In the genomic region with DNA sequence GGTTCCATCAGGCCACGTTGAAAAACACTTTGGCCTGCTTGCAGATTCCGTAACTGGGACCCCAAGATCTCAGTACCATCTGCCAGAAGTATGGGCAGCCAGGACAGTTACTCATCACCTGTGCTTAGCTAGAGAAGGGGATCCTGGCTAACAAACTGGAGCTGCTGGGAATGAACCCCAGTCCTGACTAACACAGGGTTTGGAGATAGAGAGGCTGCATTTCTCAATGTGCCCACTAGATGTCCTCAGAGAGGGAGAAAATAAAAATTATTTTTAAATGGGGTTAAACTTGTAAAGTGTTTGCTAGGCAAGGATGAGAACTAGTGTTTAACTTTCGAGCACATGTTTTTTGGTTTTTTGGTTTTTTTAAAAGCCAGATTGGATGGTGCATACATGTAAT, we compare ENCODE assay signal across 8 mouse cellular contexts. TPM values are rescaled to one million over a fixed set of nuclear protein-coding genes. Genes with fewer than 3 reads are reported as not detected.
DNase-seq lines count a peak whose midpoint lies in the region; ATAC-seq and TF ChIP-seq lines count a peak whose summit lies in the region.
"Had no signal": no experiment of that assay in that cellular context is flagged by ENCODE, and none has a peak within 500 bp of the region (broad histone marks: within the 10 kb centered on the region; RNA-seq: fewer than 3 reads in every experiment).

No protein-coding gene starts in this region.

- no peak overlapping the region for H3K9ac ChIP-seq in neural tube, embryonic 12.5 days

- H3K4me3 ChIP-seq in left cerebral cortex, adult 2 months: no peak overlapping the region
- H3K4me3 ChIP-seq in neural tube, embryonic 12.5 days: no peak overlapping the region

- no peak overlapping the region for H3K27ac ChIP-seq in left cerebral cortex, adult 2 months
- H3K27ac ChIP-seq in neural tube, embryonic 12.5 days: no peak overlapping the region

- no peaks in the 10 kb centered on the region for H3K9me3 ChIP-seq in neural tube, embryonic 12.5 days

- H3K36me3 ChIP-seq in neural tube, embryonic 12.5 days: no peaks in the 10 kb centered on the region

- no peaks in the 10 kb centered on the region for H3K27me3 ChIP-seq in neural tube, embryonic 12.5 days (replicated peaks)

- peak; percentile 73 for ATAC-seq in activated CD4-positive, CD25-positive, alpha-beta regulatory T cell, adult 4 months
- ATAC-seq in neural tube, embryonic 12.5 days (ENCODE audit: low FRiP score, low read depth): peak; percentile 44; the same call in 1 of the 2 replicates

- intact Hi-C loops in left cerebral cortex, postnatal 36 days (cut with DNase I): no loop called here
- intact Hi-C loops in heart, postnatal 14 days (cut with DNase I): loop anchor here (2.0 to 5.0 kb wide), 2 partner anchors 107 to 207 kb away; no protein-coding TSS in a partner anchor
- intact Hi-C loops in left cerebral cortex, adult 2 months (cut with DNase I): loop anchor here (5.0 kb wide), 1 partner anchor 207 kb away; no protein-coding TSS in a partner anchor

- H3K4me1 ChIP-seq in neural tube, embryonic 12.5 days: no peaks in the 10 kb centered on the region

- no peak overlapping the region for H3K4me2 ChIP-seq in neural tube, embryonic 12.5 days (replicated peaks)

- peak; percentile 92 for TF ChIP-seq CTCF in left cerebral cortex, adult 2 months (IDR thresholded peaks at IDR 0.05)

- peak; percentile 4 for DNase-seq in left cerebral cortex, adult 11 months (ENCODE audit: low spot score)
- DNase-seq in left cerebral cortex, postnatal 36 days (ENCODE audit: low spot score in 2 of 2): no peak
- peak; percentile 36 for DNase-seq in ES-CJ7 (ENCODE audit: low read depth, low spot score)
- DNase-seq in heart, postnatal 14 days: peak; percentile 12 to 57
- peak; percentile 24 to 28 for DNase-seq in left cerebral cortex, adult 2 months (ENCODE audit: extremely low spot score in 1 of 2, low spot score in 2 of 2)

- WGBS in neural tube, embryonic 12.5 days: 73% methylated on average over 3 of the region's 3 CpGs

RNA-seq across cellular contexts. Expression of gene Hsd17b3, which starts 11.2 kb away (rescaled TPM):
- total RNA-seq in left cerebral cortex, postnatal 36 days (2021): not detected
- not detected for polyA plus RNA-seq in activated CD4-positive, CD25-positive, alpha-beta regulatory T cell, adult 4 months (2017; shearing (Covaris generic))
- total RNA-seq in heart, postnatal 14 days (2021): not detected
- total RNA-seq in left cerebral cortex, adult 2 months (2021): not detected
- 0.19 TPM in 1 of 2 replicates, not detected in the other for polyA plus RNA-seq in neural tube, embryonic 12.5 days (2016; fragmentation: Nextera tagmentation; extraction: Ambion mirVana)
- polyA plus RNA-seq: frontal cortex, adult 2 months had no signal

RNA-seq across cellular contexts. Expression of gene Slc35d2, which starts 29.0 kb away (rescaled TPM):
- total RNA-seq in left cerebral cortex, postnatal 36 days (2021): under 1 TPM; 0.67 to 0.77 TPM
- 10 to 100 TPM; 29.7 to 47.5 TPM for polyA plus RNA-seq in activated CD4-positive, CD25-positive, alpha-beta regulatory T cell, adult 4 months (2017; shearing (Covaris generic))
- 1 to 10 TPM; 1.4 to 1.8 TPM for total RNA-seq in heart, postnatal 14 days (2021)
- under 1 TPM; 0.41 to 0.84 TPM for total RNA-seq in left cerebral cortex, adult 2 months (2021)
- polyA plus RNA-seq in neural tube, embryonic 12.5 days (2016; fragmentation: Nextera tagmentation; extraction: Ambion mirVana): 4.0 and 4.2 TPM in 2 replicates

RNA-seq across cellular contexts. Expression of gene Zfp367, which starts 52.8 kb away (rescaled TPM):
- 10 to 100 TPM; 23.3 to 30.6 TPM for total RNA-seq in left cerebral cortex, postnatal 36 days (2021)
- 10 to 100 TPM; 10.7 to 16.1 TPM for polyA plus RNA-seq in activated CD4-positive, CD25-positive, alpha-beta regulatory T cell, adult 4 months (2017; shearing (Covaris generic))
- total RNA-seq in heart, postnatal 14 days (2021): 10 to 100 TPM; 19.4 to 20.3 TPM
- total RNA-seq in left cerebral cortex, adult 2 months (2021): 10 to 100 TPM; 26.8 to 29.3 TPM
- polyA plus RNA-seq in neural tube, embryonic 12.5 days (2016; fragmentation: Nextera tagmentation; extraction: Ambion mirVana): 10.7 and 11.4 TPM in 2 replicates

Comparison
In these comparisons a context has a peak if more than half of its experiments do, and no peak if none do; other contexts are left out.
1. DNase-seq: peak in left cerebral cortex, adult 11 months (single experiment), ES-CJ7 (single experiment), heart, postnatal 14 days (2 of 2) and left cerebral cortex, adult 2 months (2 of 2); none in left cerebral cortex, postnatal 36 days (0 of 2).